Mouse (Mus musculus): Measurements from ENCODE around the gene Arhgdig. TPM values are rescaled to one million over a fixed set of nuclear protein-coding genes. Genes with fewer than 3 reads are reported as not detected.

Arhgdig gene
- total and polyA plus RNA-seq, 3 experiments: 76.3 to 97.0 TPM; not detected in 1

DNA sequence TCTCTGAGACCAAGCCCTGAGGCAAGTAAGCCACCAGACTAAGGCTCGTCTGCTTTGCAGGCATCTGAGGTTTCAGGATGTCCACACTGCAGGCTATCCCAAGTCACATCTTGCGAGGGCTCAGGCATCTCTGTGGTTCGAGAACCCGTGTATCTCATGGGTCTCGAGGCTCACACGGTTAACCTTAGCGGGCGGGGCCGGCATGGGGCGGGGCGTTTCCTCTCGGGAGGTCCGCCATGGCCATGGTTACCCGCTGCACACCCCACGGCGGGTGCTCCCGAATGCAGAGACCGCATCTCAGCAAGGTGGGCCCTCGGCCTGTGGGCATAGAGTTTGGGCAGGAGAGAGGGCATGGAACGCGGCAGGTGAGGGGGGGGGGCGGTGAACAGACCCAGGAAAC is 4.8 kb downstream of the Arhgdig start, which contains the start of gene Rgs11:
Gene Rgs11 (plus strand): TSS at position 215 of the 400 bp plus-strand sequence.
- Histone ChIP-seq H3K27me3 (ENCODE audit: control insufficient read depth in 1 of 2, insufficient read depth in 2 of 2, low read length in 2 of 2) (no peaks in the 10 kb centered on the region), H3K36me3 (ENCODE audit: control insufficient read depth in 1 of 2, insufficient read depth in 2 of 2, low read length in 2 of 2) (peaks cover 0 to 17% of the 10 kb centered on the region in 2 experiments; a peak in 2 of 4 replicates), H3K9me3 (replicated peaks; ENCODE audit: insufficient read depth, low read length) (no peaks in the 10 kb centered on the region), H3K27ac (ENCODE audit: control insufficient read depth, low read depth, low read length) (no peak within 1 kb of the TSS), H3K4me3 (ENCODE audit: control insufficient read depth in 1 of 2, insufficient read depth in 1 of 2, low read depth in 2 of 2, low read length in 2 of 2) (peak within 1 kb of the TSS; percentile 66 to 89), H3K9ac (ENCODE audit: control insufficient read depth, low read depth, low read length, poor library complexity, severe bottlenecking) (peak within 1 kb of the TSS; percentile 57), H3K4me1 (ENCODE audit: control insufficient read depth in 1 of 2, insufficient read depth in 2 of 2, low read length in 2 of 2) (peaks cover 12 to 37% of the 10 kb centered on the region in 2 experiments), H3K79me2 (ENCODE audit: control insufficient read depth, insufficient read depth, low read length, poor library complexity) (peaks cover 7% of the 10 kb centered on the region; the same call in 1 of the 2 replicates)
- no peak for TF ChIP-seq TBP (IDR thresholded peaks at IDR 0.05; ENCODE audit: low read depth, low read length)
- peak; percentile 78; the same call in 1 of the 2 replicates for TF ChIP-seq MAZ (IDR thresholded peaks at IDR 0.05; ENCODE audit: low read depth, low read length)
- TF ChIP-seq SIN3A (IDR thresholded peaks at IDR 0.05; ENCODE audit: low read length): 0 out of 2 replicates have a peak, but pooled peaks have one; percentile 63
- TF ChIP-seq USF2 (IDR thresholded peaks at IDR 0.05; ENCODE audit: borderline replicate concordance in 1 of 2, insufficient read depth in 1 of 2, low read depth in 1 of 2, low read length in 2 of 2): no peak
- TF ChIP-seq RAD21 (IDR thresholded peaks at IDR 0.05; ENCODE audit: low read depth, low read length): no peak
- TF ChIP-seq TCF12 (IDR thresholded peaks at IDR 0.05; ENCODE audit: low read depth, low read length): 0 out of 2 replicates have a peak, but pooled peaks have one; percentile 4
- peak; percentile 75 for DNase-seq (ENCODE audit: low read depth, low spot score)

DNA sequence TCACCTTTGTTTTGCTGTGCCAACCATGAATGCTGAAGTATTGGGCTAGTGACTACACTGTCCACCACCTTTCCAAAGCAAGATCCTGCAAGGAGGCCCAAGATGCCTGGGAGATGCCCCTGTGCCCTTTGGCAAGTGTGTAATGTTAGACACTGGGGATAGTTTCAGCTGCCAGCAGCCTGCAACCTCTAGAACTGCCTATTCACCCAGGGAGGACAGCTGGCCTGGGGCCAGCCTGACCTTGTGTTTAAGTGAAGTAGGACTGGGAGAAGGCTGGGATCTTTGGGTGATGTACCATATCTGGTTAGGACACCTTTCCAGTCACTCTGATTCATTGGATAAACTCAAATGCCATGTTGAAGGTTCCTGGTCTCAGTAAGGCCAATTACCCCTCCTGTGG is 5.6 kb downstream of the Arhgdig start:
- TF ChIP-seq USF1 (IDR thresholded peaks at IDR 0.05; ENCODE audit: low read depth, low read length) (no peak), HCFC1 (IDR thresholded peaks at IDR 0.05; ENCODE audit: low read depth, low read length) (no peak), MAFK (IDR thresholded peaks at IDR 0.05; ENCODE audit: borderline replicate concordance, low read depth, low read length) (no peak), MYC (IDR thresholded peaks at IDR 0.05; ENCODE audit: low read depth, low read length) (no peak), TAL1 (IDR thresholded peaks at IDR 0.05; ENCODE audit: low read length) (no peak), GABPA (IDR thresholded peaks at IDR 0.05; ENCODE audit: low read depth, low read length) (no peak), TBP (IDR thresholded peaks at IDR 0.05; ENCODE audit: low read depth, low read length) (no peak), ZNF384 (IDR thresholded peaks at IDR 0.05; ENCODE audit: low read depth, low read length) (no peak), CTCF (IDR thresholded peaks at IDR 0.05 in 2 of 3, conservative IDR thresholded peaks at IDR 0.05 in 1 of 3; ENCODE audit: control insufficient read depth in 1 of 3, insufficient read depth in 1 of 3, low read depth in 2 of 3, low read length in 3 of 3, poor library complexity in 1 of 3, severe bottlenecking in 1 of 3) (no peak), KAT2A (conservative IDR thresholded peaks at IDR 0.05; ENCODE audit: low read depth, low read length) (no peak), EP300 (IDR thresholded peaks at IDR 0.05; ENCODE audit: low read depth in 1 of 2, low read length in 2 of 2) (no peak)

More for the DNA sequence above, 5.6 kb downstream of the Arhgdig start:
- Histone ChIP-seq H3K4me1 (ENCODE audit: control insufficient read depth in 1 of 2, insufficient read depth in 2 of 2, low read length in 2 of 2) (peaks cover 12 to 38% of the 10 kb centered on the region in 2 experiments), H3K36me3 (ENCODE audit: control insufficient read depth in 1 of 2, insufficient read depth in 2 of 2, low read length in 2 of 2) (peaks cover 3 to 17% of the 10 kb centered on the region in 2 experiments; a peak in 3 of 4 replicates), H3K27ac (ENCODE audit: control insufficient read depth, low read depth, low read length) (no peak overlapping the region), H3K79me2 (ENCODE audit: control insufficient read depth, insufficient read depth, low read length, poor library complexity) (peaks cover 7% of the 10 kb centered on the region; the same call in 1 of the 2 replicates), H3K9ac (ENCODE audit: control insufficient read depth, low read depth, low read length, poor library complexity, severe bottlenecking) (no peak overlapping the region), H3K9me3 (replicated peaks; ENCODE audit: insufficient read depth, low read length) (no peaks in the 10 kb centered on the region), H3K27me3 (ENCODE audit: control insufficient read depth in 1 of 2, insufficient read depth in 2 of 2, low read length in 2 of 2) (no peaks in the 10 kb centered on the region), H3K4me3 (ENCODE audit: control insufficient read depth in 1 of 2, insufficient read depth in 1 of 2, low read depth in 2 of 2, low read length in 2 of 2) (peak overlapping the region in 1 of 2 experiments; percentile 34; a peak in 1 of 4 replicates)
- no peak for DNase-seq (ENCODE audit: low read depth, low spot score)
